Mouse (Mus musculus) kidney, embryonic 14.5 days (tissue): ENCODE measurements around the gene Mtmr12. TPM values are rescaled to one million over a fixed set of nuclear protein-coding genes. Genes with fewer than 3 reads are reported as not detected.

Source experiments
- ATAC-seq: fragments of 200-750 bp; cut with Nextera tagmentation; 2 replicates; pipeline ENCODE4 v1.8.0; 2017; ENCODE audit warnings: moderate number of reproducible peaks, mild to moderate bottlenecking, moderate TSS enrichment, moderate library complexity; ENCODE audit not compliant: low FRiP score, low TSS enrichment
- H3K27ac ChIP-seq: fragments of 300-500 bp; sonication (generic); 2 replicates; pipeline ENCODE4 v1.5.1; 2014; ENCODE audit warnings: low read depth, mild to moderate bottlenecking, low read length, moderate library complexity, mixed read lengths
- H3K27me3 ChIP-seq: fragments of 300-500 bp; sonication (generic); 2 replicates; pipeline ENCODE4 v1.6.1; 2014; ENCODE audit warnings: mild to moderate bottlenecking, low read length; ENCODE audit not compliant: control insufficient read depth, insufficient read depth
- H3K36me3 ChIP-seq: fragments of 300-500 bp; sonication (generic); 2 replicates; pipeline ENCODE4 v1.6.1; 2014; ENCODE audit warnings: low read length, mixed read lengths; ENCODE audit not compliant: control insufficient read depth, insufficient read depth
- H3K4me1 ChIP-seq: fragments of 300-500 bp; sonication (generic); 2 replicates; pipeline ENCODE4 v1.6.1; 2014; ENCODE audit warnings: low read length, mixed read lengths; ENCODE audit not compliant: control insufficient read depth, insufficient read depth
- H3K4me2 ChIP-seq: fragments of 300-500 bp; sonication (generic); replicated peaks from 2 replicates; pipeline ENCODE4 v1.6.1; 2014; ENCODE audit warnings: low read depth, mild to moderate bottlenecking, low read length
- H3K4me3 ChIP-seq: fragments of 300-500 bp; sonication (generic); 2 replicates; pipeline ENCODE4 v1.5.1; 2014; ENCODE audit warnings: mild to moderate bottlenecking, low read length
- H3K9ac ChIP-seq: fragments of 300-500 bp; sonication (generic); 2 replicates; pipeline ENCODE4 v1.6.1; 2014; ENCODE audit warnings: low read depth, mild to moderate bottlenecking, low read length, moderate library complexity
- H3K9me3 ChIP-seq: fragments of 300-500 bp; sonication (generic); 2 replicates; pipeline ENCODE4 v1.6.1; 2016; ENCODE audit warnings: low read length; ENCODE audit not compliant: control insufficient read depth
- WGBS: fragments of 180-500 bp; shearing (Covaris S2); extraction: QIAGEN DNeasy Blood & Tissue Kit; methylation state at CpG from one replicate; pipeline ENCODE4 v1.1.7; 2014; 5-methylcytosine and 5-hydroxymethylcytosine counted together
- polyA plus RNA-seq: library from polyadenylated mRNA; unstranded; fragments of >200 nt; fragmentation: Nextera tagmentation; extraction: Ambion mirVana; gene quantifications from 2 replicates; pipeline ENCODE4 v1.2.1, GENCODE M21; 2014

Gene Mtmr12
- polyA plus RNA-seq, 1 experiment from 2014 or later = 25.4 TPM

DNA sequence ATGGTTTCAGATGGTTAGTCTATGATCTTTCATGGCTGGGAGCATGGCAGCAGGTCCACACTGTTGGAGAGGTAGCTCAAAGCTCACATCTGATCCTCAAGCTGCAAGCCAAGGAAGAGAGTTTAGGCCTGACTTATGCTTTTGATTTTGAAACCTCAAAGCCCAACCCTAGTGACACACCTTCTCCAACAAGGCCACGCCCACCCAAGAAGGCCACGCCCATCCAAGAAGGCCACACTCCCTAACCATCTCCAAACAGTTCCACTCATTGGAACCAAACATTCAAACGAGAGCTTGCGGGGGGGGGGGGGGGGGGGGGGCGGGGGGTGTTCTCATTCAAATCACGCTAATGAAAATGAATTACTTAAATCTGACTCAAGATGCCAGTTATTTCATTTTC is 96.9 kb downstream of the Mtmr12 start:
- H3K4me1 ChIP-seq = no peaks in the 10 kb centered on the region
- H3K27ac ChIP-seq = no peak overlapping the region
- no peaks in the 10 kb centered on the region for H3K9me3 ChIP-seq
- ATAC-seq = no peak
- no peak overlapping the region for H3K9ac ChIP-seq
- no peaks in the 10 kb centered on the region for H3K27me3 ChIP-seq
- WGBS = 67% methylated on average over 6 of the region's 6 CpGs
- no peak overlapping the region for H3K4me2 ChIP-seq
- H3K36me3 ChIP-seq = no peaks in the 10 kb centered on the region
- no peak overlapping the region for H3K4me3 ChIP-seq

DNA sequence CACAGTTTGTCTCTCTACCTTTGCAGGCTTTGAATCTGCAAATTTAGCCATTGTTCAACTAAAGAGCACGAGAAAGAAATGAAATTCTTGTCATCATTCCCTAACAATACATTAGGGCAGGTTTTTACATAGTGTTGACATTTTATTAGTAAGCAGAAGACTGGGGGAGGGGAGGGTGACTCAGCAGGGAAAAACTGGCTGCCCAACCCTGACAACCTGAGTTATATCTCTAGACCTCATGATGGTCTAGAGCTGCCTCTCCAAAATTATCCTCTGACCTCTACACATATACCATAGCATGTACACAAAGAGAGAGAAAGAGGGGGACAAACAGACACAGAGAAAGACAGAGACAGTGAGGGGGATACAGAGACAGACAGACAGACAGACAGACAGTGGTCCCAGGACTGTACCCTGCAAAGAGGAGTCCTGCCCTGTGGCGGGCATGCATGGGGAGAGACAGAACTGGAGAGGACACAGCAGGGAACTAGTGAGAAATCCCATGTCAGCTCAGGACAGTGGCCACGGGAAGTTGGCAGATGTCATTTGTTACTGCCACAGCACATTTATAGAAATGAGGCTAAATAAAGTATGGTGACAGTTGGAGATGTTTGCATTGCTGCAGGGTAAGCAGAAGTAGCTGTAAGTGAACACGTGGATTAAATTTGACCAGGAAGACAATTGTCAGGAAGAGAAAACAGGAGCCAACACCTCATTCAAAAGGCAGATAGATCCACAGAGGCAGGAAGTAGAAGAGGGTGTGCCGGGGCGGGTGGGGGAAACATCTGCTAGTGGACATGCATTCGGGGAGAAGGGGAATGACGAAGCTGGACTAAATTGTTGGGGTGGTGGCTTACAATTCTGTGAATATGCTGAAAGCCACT is 101.6 kb downstream of the Mtmr12 start:
- Histone ChIP-seq H3K27me3 (no peaks in the 10 kb centered on the region), H3K36me3 (no peaks in the 10 kb centered on the region), H3K9ac (no peak overlapping the region), H3K4me1 (no peaks in the 10 kb centered on the region), H3K27ac (no peak overlapping the region), H3K4me3 (no peak overlapping the region), H3K4me2 (no peak overlapping the region), H3K9me3 (no peaks in the 10 kb centered on the region)
- 61% methylated on average over 8 of the region's 8 CpGs for WGBS
- ATAC-seq = no peak

DNA sequence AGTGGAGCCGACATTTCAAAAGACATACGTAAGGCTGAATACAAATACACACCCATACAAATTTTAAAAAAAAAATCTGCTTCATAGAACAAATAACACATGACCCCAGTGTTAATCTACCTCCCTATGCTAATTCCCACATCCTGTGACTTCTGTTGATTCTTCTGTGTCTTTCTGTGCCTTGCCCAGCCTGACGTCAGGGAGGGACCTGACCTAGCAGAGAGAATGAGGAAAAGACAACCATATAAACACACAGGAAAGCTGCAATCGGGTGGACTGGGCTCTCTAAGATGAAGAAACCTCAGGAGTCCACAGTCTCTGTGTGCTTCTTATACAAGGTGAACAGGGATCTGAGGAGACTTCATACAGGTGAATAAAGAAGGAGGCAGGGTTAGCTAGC is 102.3 kb downstream of the Mtmr12 start:
- Histone ChIP-seq H3K4me1 (no peaks in the 10 kb centered on the region), H3K27me3 (no peaks in the 10 kb centered on the region), H3K9ac (no peak overlapping the region), H3K36me3 (no peaks in the 10 kb centered on the region), H3K27ac (no peak overlapping the region), H3K9me3 (no peaks in the 10 kb centered on the region), H3K4me3 (no peak overlapping the region), H3K4me2 (no peak overlapping the region)
- WGBS = 70% methylated on average over 4 of the region's 4 CpGs
- no peak for ATAC-seq

GRCm38 (mm10) chr15:12308539-12308938 is 103.7 kb downstream of the Mtmr12 start:
- no peaks in the 10 kb centered on the region for H3K36me3 ChIP-seq
- H3K4me3 ChIP-seq = no peak overlapping the region
- H3K9ac ChIP-seq = no peak overlapping the region
- H3K4me2 ChIP-seq = no peak overlapping the region
- ATAC-seq = no peak
- H3K9me3 ChIP-seq = no peaks in the 10 kb centered on the region
- no peaks in the 10 kb centered on the region for H3K27me3 ChIP-seq
- WGBS = 97% methylated on average over 5 of the region's 5 CpGs
- H3K4me1 ChIP-seq = no peaks in the 10 kb centered on the region
- H3K27ac ChIP-seq = no peak overlapping the region

DNA sequence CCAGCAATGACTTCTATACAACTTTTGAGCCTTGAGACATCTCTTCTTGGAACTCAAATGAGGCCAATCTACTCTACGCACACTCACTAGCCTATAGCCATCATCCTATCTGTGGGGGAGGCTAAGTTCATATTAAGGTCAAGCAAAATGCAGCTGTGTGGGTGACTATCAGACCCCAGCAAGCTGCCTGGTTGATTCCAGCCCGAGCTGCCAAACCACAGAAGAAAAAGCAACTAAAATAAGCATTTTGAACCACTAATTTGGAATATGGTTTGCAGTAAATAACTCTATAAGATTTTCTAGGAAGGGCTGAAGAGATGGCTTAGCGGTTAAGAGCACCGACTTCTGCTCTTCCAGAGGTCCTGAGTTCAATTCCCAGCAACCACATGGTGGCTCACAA is 105.8 kb downstream of the Mtmr12 start:
- no peak for ATAC-seq
- H3K4me2 ChIP-seq = no peak overlapping the region
- no peaks in the 10 kb centered on the region for H3K36me3 ChIP-seq
- H3K9me3 ChIP-seq = no peaks in the 10 kb centered on the region
- no peak overlapping the region for H3K4me3 ChIP-seq
- no peak overlapping the region for H3K27ac ChIP-seq
- H3K9ac ChIP-seq = no peak overlapping the region
- H3K27me3 ChIP-seq = no peaks in the 10 kb centered on the region
- 77% methylated on average over 4 of the region's 4 CpGs for WGBS
- H3K4me1 ChIP-seq = 0 out of 2 replicates have a peak, but pooled peaks cover 2% of the 10 kb centered on the region

DNA sequence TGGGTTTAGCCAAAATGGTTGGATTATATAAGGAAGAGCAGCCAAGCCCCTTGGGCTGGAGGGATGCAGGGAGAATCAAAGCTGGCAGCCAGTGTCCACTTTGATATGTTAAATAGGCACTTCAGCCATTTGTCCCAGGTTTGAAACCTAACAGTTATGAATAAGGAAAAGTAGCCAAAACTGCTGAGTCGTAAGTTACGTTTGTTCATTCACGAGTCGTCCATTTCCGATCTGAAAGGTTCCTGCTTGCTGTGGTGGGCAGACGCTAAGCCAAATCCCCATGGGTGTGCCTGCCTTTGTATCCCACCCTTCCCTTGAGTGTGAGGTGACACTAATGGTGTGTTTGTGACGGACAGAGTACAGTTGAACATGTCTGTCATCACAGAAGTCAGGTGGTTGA is 106.6 kb downstream of the Mtmr12 start:
- no peak overlapping the region for H3K4me2 ChIP-seq
- no peaks in the 10 kb centered on the region for H3K9me3 ChIP-seq
- ATAC-seq = no peak
- no peak overlapping the region for H3K27ac ChIP-seq
- H3K4me1 ChIP-seq = 0 out of 2 replicates have a peak, but pooled peaks cover 2% of the 10 kb centered on the region
- H3K36me3 ChIP-seq = no peaks in the 10 kb centered on the region
- no peak overlapping the region for H3K4me3 ChIP-seq
- no peak overlapping the region for H3K9ac ChIP-seq
- H3K27me3 ChIP-seq = no peaks in the 10 kb centered on the region
- 92% methylated on average over 7 of the region's 7 CpGs for WGBS

GRCm38 (mm10) chr15:12313255-12313654 is 108.4 kb downstream of the Mtmr12 start:
- H3K4me2 ChIP-seq = no peak overlapping the region
- H3K9me3 ChIP-seq = no peaks in the 10 kb centered on the region
- H3K4me3 ChIP-seq = no peak overlapping the region
- no peak overlapping the region for H3K27ac ChIP-seq
- H3K27me3 ChIP-seq = no peaks in the 10 kb centered on the region
- H3K4me1 ChIP-seq = 0 out of 2 replicates have a peak, but pooled peaks cover 2% of the 10 kb centered on the region
- 0% methylated on average over 1 of the region's 1 CpGs for WGBS
- no peak for ATAC-seq
- no peak overlapping the region for H3K9ac ChIP-seq
- no peaks in the 10 kb centered on the region for H3K36me3 ChIP-seq

GRCm38 (mm10) chr15:12314584-12314983 is 109.8 kb downstream of the Mtmr12 start:
- 15% methylated on average over 5 of the region's 5 CpGs for WGBS
- Histone ChIP-seq H3K36me3 (no peaks in the 10 kb centered on the region), H3K4me1 (0 out of 2 replicates have a peak, but pooled peaks cover 2% of the 10 kb centered on the region), H3K9me3 (no peaks in the 10 kb centered on the region), H3K27me3 (no peaks in the 10 kb centered on the region), H3K27ac (no peak overlapping the region), H3K9ac (no peak overlapping the region), H3K4me3 (no peak overlapping the region), H3K4me2 (no peak overlapping the region)
- ATAC-seq = 0 out of 2 replicates have a peak, but pooled peaks have one; percentile 34

DNA sequence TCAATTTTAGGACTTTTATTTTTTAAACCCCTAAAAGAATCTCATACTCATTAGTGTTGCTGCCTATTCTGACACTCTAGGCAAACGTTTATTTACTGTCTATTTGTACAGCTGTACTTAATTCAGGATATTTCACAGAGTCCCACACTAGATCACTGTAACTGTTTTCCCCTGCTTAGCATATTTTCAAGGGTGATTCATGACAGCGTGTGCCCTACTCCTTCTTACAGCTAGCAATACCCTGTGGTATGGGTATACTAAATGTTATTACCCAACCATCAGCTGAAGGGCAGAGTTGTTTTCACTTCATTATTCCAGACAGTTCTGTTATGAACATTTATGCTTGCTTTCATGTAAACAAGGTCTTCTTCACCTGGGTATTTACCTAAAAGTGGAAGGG is 111.2 kb downstream of the Mtmr12 start:
- WGBS = 53% methylated on average over 2 of the region's 2 CpGs
- H3K36me3 ChIP-seq = no peaks in the 10 kb centered on the region

More for the DNA sequence above, 111.2 kb downstream of the Mtmr12 start:
- Histone ChIP-seq H3K4me1 (0 out of 2 replicates have a peak, but pooled peaks cover 2% of the 10 kb centered on the region), H3K9ac (no peak overlapping the region), H3K4me2 (no peak overlapping the region), H3K9me3 (no peaks in the 10 kb centered on the region), H3K27ac (no peak overlapping the region), H3K27me3 (no peaks in the 10 kb centered on the region), H3K4me3 (no peak overlapping the region)
- ATAC-seq = no peak
